Mouse (Mus musculus) hindbrain, embryonic 14.5 days (tissue): ENCODE results near the gene Jade1. TPM values are rescaled to one million over a fixed set of nuclear protein-coding genes. Genes with fewer than 3 reads are reported as not detected.

ENCODE experiments used
- ATAC-seq: fragments of 200-750 bp; cut with Nextera tagmentation; 2 replicates; pipeline ENCODE4 v1.8.0; 2017; ENCODE audit warnings: moderate number of reproducible peaks, mild to moderate bottlenecking, moderate TSS enrichment, moderate library complexity; ENCODE audit not compliant: low FRiP score
- DNase-seq: peaks from one replicate; pipeline ENCODE4 v3.0.0-alpha.2; 2015; ENCODE audit warnings: low spot score
- H3K27ac ChIP-seq: fragments of 300-500 bp; sonication (generic); 2 replicates; pipeline ENCODE4 v1.5.1; 2014; ENCODE audit warnings: mild to moderate bottlenecking, moderate library complexity
- H3K27me3 ChIP-seq: fragments of 300-500 bp; sonication (generic); 2 replicates; pipeline ENCODE4 v1.6.1; 2014; ENCODE audit warnings: mild to moderate bottlenecking, low read length, mixed read lengths; ENCODE audit not compliant: control insufficient read depth, insufficient read depth
- H3K36me3 ChIP-seq: fragments of 300-500 bp; sonication (generic); replicated peaks from 2 replicates; pipeline ENCODE4 v1.6.1; 2014; ENCODE audit not compliant: control insufficient read depth, insufficient read depth
- H3K4me1 ChIP-seq: fragments of 300-500 bp; sonication (generic); replicated peaks from 2 replicates; pipeline ENCODE4 v1.6.1; 2014; ENCODE audit warnings: antibody characterized with exemption, low read length, mixed read lengths; ENCODE audit not compliant: control insufficient read depth, insufficient read depth
- H3K4me2 ChIP-seq: fragments of 300-500 bp; sonication (generic); replicated peaks from 2 replicates; pipeline ENCODE4 v1.6.1; 2014; ENCODE audit warnings: mild to moderate bottlenecking, moderate library complexity
- H3K4me3 ChIP-seq: fragments of 300-500 bp; sonication (generic); replicated peaks from 2 replicates; pipeline ENCODE4 v1.5.1; 2014; ENCODE audit warnings: mild to moderate bottlenecking, low read length
- H3K9ac ChIP-seq: fragments of 300-500 bp; sonication (generic); 2 replicates; pipeline ENCODE4 v1.6.1; 2014
- H3K9me3 ChIP-seq: fragments of 300-500 bp; sonication (generic); 2 replicates; pipeline ENCODE4 v1.6.1; 2016; ENCODE audit warnings: low read length; ENCODE audit not compliant: control insufficient read depth
- WGBS: fragments of 180-500 bp; shearing (Covaris S2); extraction: QIAGEN DNeasy Blood & Tissue Kit; methylation state at CpG from one replicate; pipeline ENCODE4 v1.1.7; 2014; 5-methylcytosine and 5-hydroxymethylcytosine counted together
- polyA plus RNA-seq: library from polyadenylated mRNA; unstranded; fragments of >200 nt; fragmentation: Nextera tagmentation; extraction: Ambion mirVana; gene quantifications from 2 replicates; pipeline ENCODE4 v1.2.1, GENCODE M21; 2014

The Jade1 gene
- polyA plus RNA-seq: 13.3 and 16.6 TPM in 2 replicates

GRCm38 (mm10) chr3:41555491-41556381 lies at the start of gene Jade1:
Gene Jade1 (plus strand): TSS chr3:41555731.
- no peak for ATAC-seq
- DNase-seq: no peak
- no peaks in the 10 kb centered on the region for H3K9me3 ChIP-seq
- WGBS: 98% methylated on average over 36 of the region's 36 CpGs
- no peak within 1 kb of the TSS for H3K4me3 ChIP-seq
- no peak within 1 kb of the TSS for H3K4me2 ChIP-seq
- H3K27ac ChIP-seq: no peak within 1 kb of the TSS
- H3K9ac ChIP-seq: no peak within 1 kb of the TSS
- H3K4me1 ChIP-seq: no peaks in the 10 kb centered on the region
- H3K27me3 ChIP-seq: no peaks in the 10 kb centered on the region
- H3K36me3 ChIP-seq: no peaks in the 10 kb centered on the region

- no peak for ATAC-seq
- Histone ChIP-seq H3K27ac (no peak overlapping the region), H3K9ac (no peak overlapping the region), H3K36me3 (no peaks in the 10 kb centered on the region), H3K9me3 (no peaks in the 10 kb centered on the region), H3K27me3 (no peaks in the 10 kb centered on the region), H3K4me2 (no peak overlapping the region), H3K4me1 (no peaks in the 10 kb centered on the region), H3K4me3 (no peak overlapping the region)
- no peak for DNase-seq
- 83% methylated on average over 2 of the region's 2 CpGs for WGBS
These were observed 46.1 kb upstream of the Jade1 start for GRCm38 (mm10) chr3:41509441-41509840.

- H3K4me2 ChIP-seq: no peak overlapping the region
- no peak overlapping the region for H3K4me3 ChIP-seq
- H3K27me3 ChIP-seq: no peaks in the 10 kb centered on the region
- no peaks in the 10 kb centered on the region for H3K4me1 ChIP-seq
- DNase-seq (no peak), ATAC-seq (no peak)
- no peak overlapping the region for H3K9ac ChIP-seq
- WGBS: 55% methylated on average over 9 of the region's 9 CpGs
- no peaks in the 10 kb centered on the region for H3K36me3 ChIP-seq
- no peaks in the 10 kb centered on the region for H3K9me3 ChIP-seq
- H3K27ac ChIP-seq: no peak overlapping the region
These were observed 45.3 kb upstream of the Jade1 start for GRCm38 (mm10) chr3:41510191-41510590.

- H3K4me1 ChIP-seq: no peaks in the 10 kb centered on the region
- 73% methylated on average over 7 of the region's 7 CpGs for WGBS
- no peak for ATAC-seq
- no peaks in the 10 kb centered on the region for H3K36me3 ChIP-seq
- H3K27me3 ChIP-seq: no peaks in the 10 kb centered on the region
- no peak overlapping the region for H3K4me2 ChIP-seq
- no peak overlapping the region for H3K4me3 ChIP-seq
- H3K9ac ChIP-seq: no peak overlapping the region
- H3K27ac ChIP-seq: no peak overlapping the region
- no peaks in the 10 kb centered on the region for H3K9me3 ChIP-seq
- no peak for DNase-seq
These were observed 44.8 kb upstream of the Jade1 start for GRCm38 (mm10) chr3:41510750-41511149.

- H3K4me1 ChIP-seq: no peaks in the 10 kb centered on the region
- DNase-seq (no peak), ATAC-seq (no peak)
- no peak overlapping the region for H3K4me3 ChIP-seq
- H3K27ac ChIP-seq: no peak overlapping the region
- H3K4me2 ChIP-seq: no peak overlapping the region
- H3K27me3 ChIP-seq: no peaks in the 10 kb centered on the region
- no peaks in the 10 kb centered on the region for H3K36me3 ChIP-seq
- WGBS: 84% methylated on average over 5 of the region's 5 CpGs
- no peaks in the 10 kb centered on the region for H3K9me3 ChIP-seq
- H3K9ac ChIP-seq: no peak overlapping the region
These were observed 41.5 kb upstream of the Jade1 start for GRCm38 (mm10) chr3:41514003-41514402.

- no peak for ATAC-seq
- WGBS: 86% methylated on average over 11 of the region's 11 CpGs
- no peak overlapping the region for H3K27ac ChIP-seq
These were observed 40.7 kb upstream of the Jade1 start for GRCm38 (mm10) chr3:41514683-41515305.

GRCm38 (mm10) chr3:41516961-41517518 lies 38.5 kb upstream of the Jade1 start:
- Histone ChIP-seq H3K9me3 (no peaks in the 10 kb centered on the region), H3K27ac (no peak overlapping the region), H3K4me3 (no peak overlapping the region), H3K27me3 (no peaks in the 10 kb centered on the region), H3K4me2 (no peak overlapping the region), H3K9ac (no peak overlapping the region), H3K36me3 (no peaks in the 10 kb centered on the region), H3K4me1 (no peaks in the 10 kb centered on the region)
- DNase-seq: no peak
- 81% methylated on average over 8 of the region's 8 CpGs for WGBS
- no peak for ATAC-seq

More at GRCm38 (mm10) chr3:41514683-41515305, 40.7 kb upstream of the Jade1 start:
- Histone ChIP-seq H3K9me3 (no peaks in the 10 kb centered on the region), H3K4me2 (no peak overlapping the region), H3K4me1 (no peaks in the 10 kb centered on the region), H3K9ac (no peak overlapping the region), H3K36me3 (no peaks in the 10 kb centered on the region), H3K27me3 (no peaks in the 10 kb centered on the region), H3K4me3 (no peak overlapping the region)
- no peak for DNase-seq

GRCm38 (mm10) chr3:41520925-41521324 lies 34.6 kb upstream of the Jade1 start:
- no peak overlapping the region for H3K4me2 ChIP-seq
- 86% methylated on average over 4 of the region's 4 CpGs for WGBS
- no peak overlapping the region for H3K27ac ChIP-seq
- DNase-seq: no peak
- no peaks in the 10 kb centered on the region for H3K4me1 ChIP-seq
- no peaks in the 10 kb centered on the region for H3K27me3 ChIP-seq
- no peak overlapping the region for H3K9ac ChIP-seq
- no peak for ATAC-seq
- H3K4me3 ChIP-seq: no peak overlapping the region
- H3K36me3 ChIP-seq: no peaks in the 10 kb centered on the region
- no peaks in the 10 kb centered on the region for H3K9me3 ChIP-seq

GRCm38 (mm10) chr3:41521733-41522132 lies 33.8 kb upstream of the Jade1 start:
- Histone ChIP-seq H3K9me3 (no peaks in the 10 kb centered on the region), H3K27ac (no peak overlapping the region), H3K27me3 (no peaks in the 10 kb centered on the region), H3K36me3 (no peaks in the 10 kb centered on the region), H3K4me3 (no peak overlapping the region), H3K4me2 (no peak overlapping the region), H3K9ac (no peak overlapping the region), H3K4me1 (no peaks in the 10 kb centered on the region)
- 82% methylated on average over 3 of the region's 3 CpGs for WGBS
- ATAC-seq: no peak
- no peak for DNase-seq
